Mouse (Mus musculus): ENCODE data around the gene Erbin. TPM values are rescaled to one million over a fixed set of nuclear protein-coding genes. Genes with fewer than 3 reads are reported as not detected.

The Erbin gene
- total RNA-seq, 2 experiments from 2014 or later = 32.5 to 39.5 TPM

Other genes with a start within 250 kb of the Erbin start
- 10 to 100 TPM; 61.4 to 76.9 TPM for gene Srek1, start 145.9 kb downstream of the Erbin start, total RNA-seq (2021)
- 10 to 100 TPM; 23.9 to 31.0 TPM for gene Nln, start 189.1 kb upstream of the Erbin start, total RNA-seq (2021)
- gene Sgtb, start 189.2 kb upstream of the Erbin start, total RNA-seq (2021) = 100 to 1,000 TPM; 127 to 139 TPM

Measured in left cerebral cortex, postnatal 25 days (tissue).